ENCODE assay signal across 8 mouse cellular contexts in the genomic region with DNA sequence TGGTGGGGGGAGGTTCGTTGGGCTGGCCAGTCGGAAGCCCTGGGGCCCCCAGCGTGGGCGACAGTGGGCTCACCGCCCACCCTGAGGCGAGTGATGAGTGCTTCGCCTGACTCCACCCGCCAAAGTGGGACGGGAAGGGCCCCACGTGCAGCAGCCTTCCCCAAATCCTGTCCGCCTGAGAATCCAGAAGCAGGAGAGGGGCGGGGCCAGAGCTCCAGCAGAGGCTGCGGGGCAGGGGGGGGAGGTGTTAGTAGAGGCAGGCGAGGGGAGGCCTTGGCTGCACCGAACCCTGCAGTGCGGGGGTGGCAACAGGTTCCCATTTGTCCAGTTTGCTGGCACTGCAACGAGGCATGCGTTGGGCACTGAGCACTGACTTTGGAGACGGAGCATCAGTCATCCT. TPM values are rescaled to one million over a fixed set of nuclear protein-coding genes. Genes with fewer than 3 reads are reported as not detected.
A peak's percentile ranks its signal among the peaks of the same experiment; 100 is the strongest.
DNase-seq lines count a peak whose midpoint lies in the region; ATAC-seq and TF ChIP-seq lines count a peak whose summit lies in the region.

No protein-coding gene starts in this region.

- no peaks in the 10 kb centered on the region for H3K9me3 ChIP-seq in embryonic facial prominence, embryonic 15.5 days (replicated peaks)
- H3K9me3 ChIP-seq in intestine, embryonic 16.5 days (ENCODE audit: control insufficient read depth, low read length): no peaks in the 10 kb centered on the region
- no peaks in the 10 kb centered on the region for H3K9me3 ChIP-seq in neural tube, embryonic 13.5 days

- H3K27ac ChIP-seq in layer of hippocampus, adult 2 months: no peak overlapping the region
- no peak overlapping the region for H3K27ac ChIP-seq in embryonic facial prominence, embryonic 15.5 days (replicated peaks)
- no peak overlapping the region for H3K27ac ChIP-seq in intestine, embryonic 16.5 days (ENCODE audit: low read length)
- no peak overlapping the region for H3K27ac ChIP-seq in neural tube, embryonic 13.5 days (replicated peaks)

- ATAC-seq in embryonic facial prominence, embryonic 15.5 days (ENCODE audit: insufficient number of reproducible peaks, low FRiP score, low TSS enrichment, low read depth): no peak
- no peak for ATAC-seq in intestine, embryonic 16.5 days
- no peak for ATAC-seq in neural tube, embryonic 13.5 days (ENCODE audit: low read depth)

- peaks cover 60% of the 10 kb centered on the region for H3K27me3 ChIP-seq in embryonic facial prominence, embryonic 15.5 days
- peaks cover 34% of the 10 kb centered on the region for H3K27me3 ChIP-seq in intestine, embryonic 16.5 days (replicated peaks; ENCODE audit: control insufficient read depth, insufficient read depth, low read length)
- peaks cover 83% of the 10 kb centered on the region for H3K27me3 ChIP-seq in neural tube, embryonic 13.5 days

- H3K4me1 ChIP-seq in embryonic facial prominence, embryonic 15.5 days: peaks cover 15% of the 10 kb centered on the region; the same call in 1 of the 2 replicates
- H3K4me1 ChIP-seq in intestine, embryonic 16.5 days (ENCODE audit: control insufficient read depth, insufficient read depth, low read length): no peaks in the 10 kb centered on the region
- H3K4me1 ChIP-seq in neural tube, embryonic 13.5 days (replicated peaks): peaks cover 15% of the 10 kb centered on the region

- TF ChIP-seq CTCF in layer of hippocampus, adult 2 months (conservative IDR thresholded peaks at IDR 0.05): no peak

- no peak overlapping the region for H3K9ac ChIP-seq in embryonic facial prominence, embryonic 15.5 days
- peak overlapping the region; percentile 37; the same call in 1 of the 2 replicates for H3K9ac ChIP-seq in intestine, embryonic 16.5 days (ENCODE audit: low read depth, low read length)
- H3K9ac ChIP-seq in neural tube, embryonic 13.5 days: 0 out of 2 replicates have a peak overlapping the region, but pooled peaks have one; percentile 22

- peak overlapping the region; percentile 56 for H3K4me2 ChIP-seq in embryonic facial prominence, embryonic 15.5 days (replicated peaks)
- H3K4me2 ChIP-seq in intestine, embryonic 16.5 days (ENCODE audit: low read depth, low read length): peak overlapping the region; percentile 55
- peak overlapping the region; percentile 59 for H3K4me2 ChIP-seq in neural tube, embryonic 13.5 days

- DNase-seq in layer of hippocampus, adult 2 months (ENCODE audit: low spot score in 2 of 2): no peak
- no peak for DNase-seq in layer of hippocampus, postnatal 25 days (ENCODE audit: extremely low spot score in 1 of 2, low spot score in 1 of 2)
- DNase-seq in thymus, postnatal 4 days: no peak
- DNase-seq in gastrocnemius, postnatal 25 days: no peak
- DNase-seq in cerebellum, adult 11 months: no peak

- 13% methylated on average over 19 of the region's 19 CpGs for WGBS in embryonic facial prominence, embryonic 15.5 days
- WGBS in intestine, embryonic 16.5 days: 17% methylated on average over 19 of the region's 19 CpGs
- WGBS in neural tube, embryonic 13.5 days: 15% methylated on average over 19 of the region's 19 CpGs

- H3K4me3 ChIP-seq in layer of hippocampus, adult 2 months: peak overlapping the region; percentile 29
- peak overlapping the region; percentile 30 for H3K4me3 ChIP-seq in embryonic facial prominence, embryonic 15.5 days (replicated peaks)
- peak overlapping the region; percentile 32 for H3K4me3 ChIP-seq in intestine, embryonic 16.5 days (ENCODE audit: low read length)
- peak overlapping the region; percentile 34 for H3K4me3 ChIP-seq in neural tube, embryonic 13.5 days

- H3K36me3 ChIP-seq in embryonic facial prominence, embryonic 15.5 days: no peaks in the 10 kb centered on the region
- H3K36me3 ChIP-seq in intestine, embryonic 16.5 days (ENCODE audit: control insufficient read depth, insufficient read depth, low read length): no peaks in the 10 kb centered on the region
- H3K36me3 ChIP-seq in neural tube, embryonic 13.5 days: no peaks in the 10 kb centered on the region

RNA-seq across cellular contexts. Expression of a gene that starts 1.8 kb away (rescaled TPM):
- total RNA-seq in layer of hippocampus, adult 2 months (2021): under 1 TPM; 0.20 to 0.25 TPM
- total RNA-seq in layer of hippocampus, postnatal 25 days (2021): under 1 TPM; 0.47 to 0.54 TPM
- 4.4 and 6.0 TPM in 2 replicates for polyA plus RNA-seq in embryonic facial prominence, embryonic 15.5 days (2015; fragmentation: Nextera tagmentation; extraction: Ambion mirVana)
- polyA plus RNA-seq in intestine, embryonic 16.5 days (2015; fragmentation: Nextera tagmentation; extraction: Ambion mirVana): 6.7 and 7.3 TPM in 2 replicates
- 1.1 and 1.6 TPM in 2 replicates for polyA plus RNA-seq in neural tube, embryonic 13.5 days (2015; fragmentation: Nextera tagmentation; extraction: Ambion mirVana)
- not detected for total RNA-seq in gastrocnemius, postnatal 25 days (2021)

RNA-seq across cellular contexts. Expression of a gene that starts 22.5 kb away (rescaled TPM):
- 100 to 1,000 TPM; 113 to 125 TPM for total RNA-seq in layer of hippocampus, adult 2 months (2021)
- total RNA-seq in layer of hippocampus, postnatal 25 days (2021): 100 to 1,000 TPM; 115 to 135 TPM
- polyA plus RNA-seq in embryonic facial prominence, embryonic 15.5 days (2015; fragmentation: Nextera tagmentation; extraction: Ambion mirVana): 13.3 and 14.2 TPM in 2 replicates
- polyA plus RNA-seq in intestine, embryonic 16.5 days (2015; fragmentation: Nextera tagmentation; extraction: Ambion mirVana): 9.8 and 11.4 TPM in 2 replicates
- 86.2 and 94.4 TPM in 2 replicates for polyA plus RNA-seq in neural tube, embryonic 13.5 days (2015; fragmentation: Nextera tagmentation; extraction: Ambion mirVana)
- 10 to 100 TPM in 1 of 2 experiments, 1 to 10 TPM in 1; 8.6 to 10.3 TPM for total RNA-seq in gastrocnemius, postnatal 25 days (2021)

RNA-seq across cellular contexts. Expression of a gene that starts 35.5 kb away (rescaled TPM):
- 10 to 100 TPM; 95.0 to 95.5 TPM for total RNA-seq in layer of hippocampus, adult 2 months (2021)
- 100 to 1,000 TPM in 1 of 2 experiments, 10 to 100 TPM in 1; 88.3 to 110 TPM for total RNA-seq in layer of hippocampus, postnatal 25 days (2021)
- polyA plus RNA-seq in embryonic facial prominence, embryonic 15.5 days (2015; fragmentation: Nextera tagmentation; extraction: Ambion mirVana): 8.9 and 9.7 TPM in 2 replicates
- 7.4 and 9.2 TPM in 2 replicates for polyA plus RNA-seq in intestine, embryonic 16.5 days (2015; fragmentation: Nextera tagmentation; extraction: Ambion mirVana)
- polyA plus RNA-seq in neural tube, embryonic 13.5 days (2015; fragmentation: Nextera tagmentation; extraction: Ambion mirVana): 7.7 and 7.8 TPM in 2 replicates
- total RNA-seq in gastrocnemius, postnatal 25 days (2021): 100 to 1,000 TPM in 1 of 2 experiments, 10 to 100 TPM in 1; 96.2 to 127 TPM

Comparison
In these comparisons a context has a peak if more than half of its experiments do, and no peak if none do; other contexts are left out.
1. RNA of a gene that starts 22.5 kb away (total RNA-seq): 115 to 135 TPM in layer of hippocampus, postnatal 25 days and 113 to 125 TPM in layer of hippocampus, adult 2 months; 8.6 to 10.3 TPM in gastrocnemius, postnatal 25 days; every median in the first group is over 10 times any median in the second.
2. Peak in every context shown above with its lines, with median percentiles within 50 percentile points of each other: H3K4me3 ChIP-seq and H3K4me2 ChIP-seq.